Mouse (Mus musculus) brain, embryonic 14.5 days (tissue): ENCODE data around the gene Ago4.

ENCODE experiments used
- CTCF ChIP-seq: fragments of 200-500 bp; IDR thresholded peaks from 2 replicates; pipeline ENCODE4 v1.5.1; 2012; ENCODE audit warnings: inconsistent platforms, mild to moderate bottlenecking, moderate library complexity, borderline replicate concordance; ENCODE audit not compliant: insufficient read depth, insufficient read length; ENCODE audit errors: extremely low read depth
- POLR2A ChIP-seq: fragments of 200-500 bp; IDR thresholded peaks from 2 replicates; pipeline ENCODE4 v1.6.1; 2012; ENCODE audit warnings: mild to moderate bottlenecking, inconsistent platforms, borderline replicate concordance; ENCODE audit not compliant: poor library complexity, insufficient read depth, insufficient read length, severe bottlenecking; ENCODE audit errors: extremely low read depth

DNA sequence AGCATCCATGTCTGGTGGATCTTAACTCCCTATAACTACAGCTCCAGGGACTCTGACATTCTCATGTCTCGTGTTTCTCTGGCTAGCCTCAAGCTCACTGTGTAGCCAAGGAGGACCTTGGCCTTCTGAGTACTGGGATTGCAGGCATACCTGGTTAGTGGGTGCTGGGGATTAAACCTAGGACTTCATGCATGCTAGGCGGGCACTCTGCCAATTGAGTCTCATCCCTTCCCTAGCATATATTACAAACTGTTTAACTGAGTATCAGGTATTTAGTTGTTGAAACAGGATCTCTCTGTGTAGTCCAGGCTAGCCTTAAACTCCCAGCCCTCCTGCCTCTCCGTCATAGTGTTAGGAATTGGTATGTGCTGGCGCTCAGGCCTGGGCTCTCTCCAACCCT is 34.0 kb upstream of the Ago4 start:
- TF ChIP-seq POLR2A (no peak), CTCF (no peak)
